Mouse (Mus musculus) forebrain, embryonic 16.5 days (tissue): ENCODE data around the gene Ift57. TPM values are rescaled to one million over a fixed set of nuclear protein-coding genes. Genes with fewer than 3 reads are reported as not detected.

Experiments used
- ATAC-seq: fragments of 200-750 bp; cut with Nextera tagmentation; 2 replicates; pipeline ENCODE4 v1.8.0; 2017; ENCODE audit warnings: mild to moderate bottlenecking, moderate library complexity
- H3K27ac ChIP-seq: fragments of 300-500 bp; sonication (generic); 2 replicates; pipeline ENCODE4 v1.5.1; 2014; ENCODE audit warnings: low read length, control low read depth
- H3K27me3 ChIP-seq: fragments of 300-500 bp; sonication (generic); replicated peaks from 2 replicates; pipeline ENCODE4 v1.6.1; 2014; ENCODE audit warnings: low read length; ENCODE audit not compliant: control insufficient read depth, insufficient read depth
- H3K36me3 ChIP-seq: fragments of 300-500 bp; sonication (generic); 2 replicates; pipeline ENCODE4 v1.6.1; 2014; ENCODE audit not compliant: control insufficient read depth, insufficient read depth
- H3K4me1 ChIP-seq: fragments of 300-500 bp; sonication (generic); replicated peaks from 2 replicates; pipeline ENCODE4 v1.6.1; 2014; ENCODE audit warnings: low read length; ENCODE audit not compliant: control insufficient read depth, insufficient read depth
- H3K4me2 ChIP-seq: fragments of 300-500 bp; sonication (generic); 2 replicates; pipeline ENCODE4 v1.6.1; 2014; ENCODE audit warnings: mild to moderate bottlenecking, low read length, control low read depth
- H3K4me3 ChIP-seq: fragments of 300-500 bp; sonication (generic); replicated peaks from 2 replicates; pipeline ENCODE4 v1.5.1; 2014; ENCODE audit warnings: mild to moderate bottlenecking, low read length, control low read depth
- H3K9ac ChIP-seq: fragments of 300-500 bp; sonication (generic); replicated peaks from 2 replicates; pipeline ENCODE4 v1.6.1; 2014; ENCODE audit warnings: low read depth, low read length, control low read depth
- H3K9me3 ChIP-seq: fragments of 300-500 bp; sonication (generic); 2 replicates; pipeline ENCODE4 v1.6.1; 2016; ENCODE audit warnings: low read length; ENCODE audit not compliant: control insufficient read depth
- WGBS: fragments of 180-500 bp; shearing (Covaris S2); extraction: QIAGEN DNeasy Blood & Tissue Kit; methylation state at CpG from one replicate; pipeline ENCODE4 v1.1.7; 2014; 5-methylcytosine and 5-hydroxymethylcytosine counted together
- polyA plus RNA-seq: library from polyadenylated mRNA; unstranded; fragments of >200 nt; fragmentation: Nextera tagmentation; extraction: Ambion mirVana; gene quantifications from 2 replicates; pipeline ENCODE4 v1.2.1, GENCODE M21; 2015

The Ift57 gene
- polyA plus RNA-seq, result 44.2 and 45.1 TPM in 2 replicates

DNA sequence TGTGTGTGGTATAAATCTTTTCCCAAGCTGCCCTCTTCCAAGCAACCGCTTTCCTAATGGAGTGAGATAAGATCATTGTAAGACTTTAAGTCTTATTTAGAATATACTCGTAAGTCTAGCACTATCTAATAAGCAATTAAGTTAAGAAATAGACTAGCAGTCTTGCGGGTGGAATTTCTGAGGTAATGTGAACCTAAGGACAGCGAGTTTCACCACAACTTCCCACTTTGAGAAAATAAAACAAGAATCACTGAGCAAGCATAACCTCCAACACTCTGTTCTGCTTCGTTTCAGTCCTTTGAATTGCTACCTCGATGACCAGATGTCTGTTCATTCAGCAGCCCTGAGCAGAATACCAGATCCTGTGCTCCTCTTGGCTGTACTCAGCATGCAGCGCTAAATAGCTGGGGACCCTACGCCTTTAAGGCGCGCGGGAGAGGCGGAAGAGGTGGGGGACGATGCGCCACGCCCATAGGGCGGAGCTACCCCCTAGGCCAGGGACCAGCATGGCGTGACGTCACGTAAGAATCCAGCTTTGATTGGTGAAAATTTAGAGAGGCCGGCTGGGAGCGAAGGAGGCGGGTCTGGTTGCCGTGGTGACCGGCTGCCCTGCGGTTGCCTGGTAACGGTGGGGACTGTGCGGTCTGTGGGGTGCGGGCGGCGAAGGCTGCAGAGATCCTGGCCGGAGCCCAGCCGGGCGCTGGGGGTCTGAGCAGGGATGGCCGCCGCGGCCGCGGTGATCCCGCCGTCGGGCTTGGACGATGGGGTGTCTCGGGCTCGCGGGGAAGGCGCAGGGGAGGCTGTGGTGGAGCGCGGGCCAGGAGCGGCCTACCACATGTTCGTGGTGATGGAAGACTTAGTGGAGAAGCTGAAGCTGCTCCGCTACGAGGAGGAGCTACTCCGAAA, at the start of gene Ift57:
Gene Ift57, plus strand, starts transcription at position 614 of the 906 bp plus-strand sequence.
- peak within 1 kb of the TSS; percentile 82 for H3K9ac ChIP-seq
- no peaks in the 10 kb centered on the region for H3K36me3 ChIP-seq
- H3K9me3 ChIP-seq, result no peaks in the 10 kb centered on the region
- H3K4me1 ChIP-seq, result peaks cover 12% of the 10 kb centered on the region
- peak within 1 kb of the TSS; percentile 76 for H3K27ac ChIP-seq
- peak; percentile 99 for ATAC-seq
- 2% methylated on average over 47 of the region's 53 CpGs for WGBS
- peak within 1 kb of the TSS; percentile 74 for H3K4me2 ChIP-seq
- H3K4me3 ChIP-seq, result peak within 1 kb of the TSS; percentile 94
- H3K27me3 ChIP-seq, result no peaks in the 10 kb centered on the region

DNA sequence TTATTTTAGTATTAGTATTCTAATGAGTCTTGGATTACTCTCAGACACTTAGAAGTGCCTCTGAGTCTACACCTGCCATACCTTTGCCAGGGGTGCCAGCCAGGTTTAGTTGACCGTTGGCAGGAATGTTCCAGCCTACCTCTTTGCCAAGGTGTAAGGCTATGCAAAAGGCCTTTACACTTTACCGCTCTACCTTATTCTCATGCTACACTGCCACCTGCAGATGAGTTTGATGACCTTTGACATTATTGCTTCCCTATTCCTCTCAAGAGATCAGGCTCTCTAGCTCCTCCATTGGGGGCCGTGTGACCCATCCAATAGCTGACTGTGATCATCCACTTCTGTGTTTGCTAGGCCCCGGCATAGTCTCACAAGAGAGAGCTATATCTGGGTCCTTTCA, 41.9 kb upstream of the Ift57 start:
- Histone ChIP-seq H3K27ac (no peak overlapping the region), H3K9me3 (no peaks in the 10 kb centered on the region), H3K4me3 (no peak overlapping the region), H3K36me3 (no peaks in the 10 kb centered on the region), H3K27me3 (no peaks in the 10 kb centered on the region), H3K4me1 (no peaks in the 10 kb centered on the region), H3K9ac (no peak overlapping the region), H3K4me2 (no peak overlapping the region)
- 93% methylated on average over 4 of the region's 4 CpGs for WGBS
- no peak for ATAC-seq

DNA sequence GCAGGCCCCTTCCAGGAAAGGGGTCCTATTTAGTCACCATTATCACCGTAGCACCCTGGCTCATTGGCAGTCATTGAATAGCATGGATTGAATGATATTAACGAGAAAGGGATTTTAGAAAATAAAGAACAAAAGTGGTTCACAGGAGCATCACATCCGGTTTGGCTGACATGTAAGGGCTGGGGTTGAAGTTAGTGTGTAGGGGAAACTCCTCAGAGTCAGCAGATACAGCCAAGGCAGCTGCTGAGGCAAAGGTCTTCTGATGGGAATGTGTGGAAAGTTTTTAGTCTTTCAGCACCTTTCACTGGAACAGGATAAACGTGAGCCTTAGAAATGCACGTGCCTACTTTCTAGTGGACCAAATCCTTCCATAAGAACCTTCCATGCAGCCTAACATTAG, 41.0 kb upstream of the Ift57 start:
- H3K4me3 ChIP-seq, result no peak overlapping the region
- no peak overlapping the region for H3K4me2 ChIP-seq
- 43% methylated on average over 5 of the region's 5 CpGs for WGBS
- ATAC-seq, result no peak
- H3K27ac ChIP-seq, result no peak overlapping the region
- H3K9ac ChIP-seq, result no peak overlapping the region
- H3K27me3 ChIP-seq, result no peaks in the 10 kb centered on the region
- no peaks in the 10 kb centered on the region for H3K9me3 ChIP-seq
- no peaks in the 10 kb centered on the region for H3K4me1 ChIP-seq
- H3K36me3 ChIP-seq, result no peaks in the 10 kb centered on the region

DNA sequence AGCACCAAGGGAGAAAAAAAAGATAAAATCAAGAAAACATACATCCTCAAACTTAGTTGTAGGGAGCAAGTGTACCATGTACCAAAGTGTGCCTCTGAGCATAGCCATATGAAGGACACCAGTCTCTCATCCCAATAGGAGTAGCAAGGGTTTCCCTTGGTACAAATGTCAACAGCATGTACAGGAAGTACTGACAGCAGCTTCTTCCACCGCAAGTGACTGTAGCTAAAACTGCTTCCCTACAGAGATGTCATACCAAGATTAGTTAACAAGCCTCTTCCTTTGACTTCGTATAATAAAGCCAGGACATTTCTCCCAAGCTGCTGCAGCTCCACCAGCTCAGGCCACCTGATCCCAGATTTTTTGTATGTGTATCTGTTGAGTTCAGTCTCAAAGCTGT, 39.9 kb upstream of the Ift57 start:
- H3K9ac ChIP-seq, result no peak overlapping the region
- H3K4me2 ChIP-seq, result no peak overlapping the region
- 91% methylated on average over 2 of the region's 2 CpGs for WGBS
- H3K4me1 ChIP-seq, result no peaks in the 10 kb centered on the region
- no peaks in the 10 kb centered on the region for H3K36me3 ChIP-seq
- H3K9me3 ChIP-seq, result no peaks in the 10 kb centered on the region
- ATAC-seq, result no peak
- no peak overlapping the region for H3K4me3 ChIP-seq
- H3K27me3 ChIP-seq, result no peaks in the 10 kb centered on the region
- no peak overlapping the region for H3K27ac ChIP-seq

DNA sequence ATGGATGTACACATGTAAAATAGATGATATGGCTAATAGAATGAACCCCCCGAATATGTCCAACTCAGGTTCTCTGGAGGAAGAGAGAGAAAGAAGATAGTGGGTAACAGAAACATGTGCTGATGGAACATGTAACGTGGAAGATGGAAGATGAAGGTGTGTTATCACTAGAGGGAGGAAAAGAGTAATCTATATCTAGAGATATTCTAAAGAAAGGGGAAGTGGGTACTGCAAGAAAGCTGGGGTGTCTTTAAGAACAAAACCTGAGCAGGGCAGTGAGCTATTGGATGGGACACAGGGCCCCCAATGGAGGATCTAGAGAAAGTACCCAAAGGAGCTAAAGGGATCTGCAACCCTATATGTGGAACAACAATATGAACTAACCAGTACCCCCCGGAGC, 38.9 kb upstream of the Ift57 start:
- ATAC-seq, result no peak
- H3K27ac ChIP-seq, result no peak overlapping the region
- no peak overlapping the region for H3K4me3 ChIP-seq
- no peaks in the 10 kb centered on the region for H3K36me3 ChIP-seq
- H3K4me2 ChIP-seq, result no peak overlapping the region
- no peaks in the 10 kb centered on the region for H3K9me3 ChIP-seq
- no peaks in the 10 kb centered on the region for H3K4me1 ChIP-seq
- no peak overlapping the region for H3K9ac ChIP-seq
- WGBS, result 92% methylated on average over 3 of the region's 3 CpGs
- H3K27me3 ChIP-seq, result no peaks in the 10 kb centered on the region

DNA sequence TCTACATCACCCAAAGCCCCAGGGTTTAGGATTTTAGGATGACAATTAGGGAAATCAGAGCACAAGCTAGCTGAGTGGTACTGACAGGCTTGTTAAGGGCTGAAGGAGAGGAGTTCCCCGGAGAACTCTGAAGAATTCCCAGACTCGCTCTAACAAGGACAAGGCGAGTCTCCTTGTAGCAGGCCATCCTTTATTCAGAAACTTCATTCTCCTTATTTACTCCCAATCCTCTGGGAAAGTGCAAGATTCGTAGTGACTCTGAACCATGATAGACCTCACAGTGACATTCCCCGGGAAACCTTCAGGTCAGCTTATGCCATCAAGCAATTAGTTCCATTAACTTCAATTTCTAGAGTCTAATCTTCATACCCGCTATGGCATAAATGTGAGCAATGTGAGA, 36.8 kb upstream of the Ift57 start:
- Histone ChIP-seq H3K4me2 (no peak overlapping the region), H3K27me3 (no peaks in the 10 kb centered on the region), H3K36me3 (no peaks in the 10 kb centered on the region), H3K9ac (no peak overlapping the region), H3K9me3 (no peaks in the 10 kb centered on the region), H3K4me1 (no peaks in the 10 kb centered on the region), H3K4me3 (no peak overlapping the region), H3K27ac (no peak overlapping the region)
- ATAC-seq, result no peak
- 90% methylated on average over 6 of the region's 6 CpGs for WGBS

DNA sequence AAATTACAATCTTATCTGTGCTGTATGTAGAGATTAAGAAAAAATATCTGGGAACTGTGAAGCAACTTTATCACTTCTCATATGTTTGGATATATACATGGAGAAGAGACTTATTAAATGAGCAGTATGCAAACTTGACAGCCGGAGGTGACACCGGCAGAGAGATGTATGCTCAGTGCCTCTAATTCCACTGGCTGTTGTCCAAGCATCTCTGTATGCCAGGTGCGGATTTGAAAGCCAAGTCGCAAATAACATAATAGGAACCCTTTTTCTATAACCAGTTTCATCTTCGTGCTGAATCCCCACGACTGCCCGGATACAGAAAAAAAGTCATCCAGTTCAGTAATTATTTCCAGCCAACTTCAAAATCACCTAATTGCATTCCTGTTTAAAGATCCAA, 34.4 kb upstream of the Ift57 start:
- no peak overlapping the region for H3K4me2 ChIP-seq
- no peak for ATAC-seq
- no peak overlapping the region for H3K9ac ChIP-seq
- no peaks in the 10 kb centered on the region for H3K36me3 ChIP-seq
- WGBS, result 51% methylated on average over 7 of the region's 7 CpGs
- no peaks in the 10 kb centered on the region for H3K9me3 ChIP-seq
- H3K4me3 ChIP-seq, result no peak overlapping the region
- no peaks in the 10 kb centered on the region for H3K27me3 ChIP-seq
- H3K4me1 ChIP-seq, result no peaks in the 10 kb centered on the region
- no peak overlapping the region for H3K27ac ChIP-seq

DNA sequence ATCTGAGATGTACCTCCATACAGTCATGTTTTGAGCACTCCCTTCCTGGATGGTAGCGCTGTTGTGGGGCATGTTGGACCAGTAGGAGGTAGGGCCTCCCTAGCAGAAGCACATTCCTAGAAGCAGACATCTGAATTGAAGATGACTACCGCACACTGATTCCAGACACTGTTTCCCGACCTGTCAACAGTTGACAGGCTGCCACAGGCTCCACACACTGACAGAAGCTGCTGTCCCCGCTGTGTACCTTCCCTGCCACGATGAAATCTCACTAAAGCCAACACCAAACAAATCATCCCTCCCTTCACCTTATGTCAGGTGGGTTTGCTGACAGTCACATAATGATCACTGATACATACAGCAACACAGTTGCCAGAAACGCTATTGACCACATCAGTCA, 19.4 kb upstream of the Ift57 start:
- H3K36me3 ChIP-seq, result no peaks in the 10 kb centered on the region
- H3K4me2 ChIP-seq, result no peak overlapping the region
- no peaks in the 10 kb centered on the region for H3K9me3 ChIP-seq
- WGBS, result 79% methylated on average over 6 of the region's 6 CpGs
- H3K4me3 ChIP-seq, result no peak overlapping the region
- H3K9ac ChIP-seq, result no peak overlapping the region
- no peak for ATAC-seq
- no peaks in the 10 kb centered on the region for H3K27me3 ChIP-seq
- no peak overlapping the region for H3K27ac ChIP-seq
- H3K4me1 ChIP-seq, result no peaks in the 10 kb centered on the region

DNA sequence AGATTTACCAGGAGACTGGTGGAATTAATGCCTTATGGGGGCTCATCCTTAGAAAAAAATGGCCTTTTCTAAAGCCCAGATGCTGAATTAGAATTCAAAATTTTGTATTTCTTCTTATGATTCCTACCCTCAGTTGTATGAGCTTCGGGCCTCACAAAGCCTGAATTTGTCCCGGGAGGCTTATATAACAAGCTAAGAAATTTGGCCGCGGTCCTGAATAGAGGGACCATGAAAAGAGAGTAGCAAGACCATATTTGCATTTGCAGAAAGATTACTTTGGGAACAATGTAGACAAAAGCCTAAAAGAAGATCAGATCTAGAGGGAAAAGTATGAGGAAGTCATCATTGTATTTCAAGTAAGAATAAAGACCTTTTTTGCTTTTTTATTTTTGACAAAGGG, 14.1 kb upstream of the Ift57 start:
- Histone ChIP-seq H3K4me1 (0 out of 2 replicates have a peak, but pooled peaks cover 2% of the 10 kb centered on the region), H3K9ac (no peak overlapping the region), H3K36me3 (no peaks in the 10 kb centered on the region), H3K4me2 (no peak overlapping the region), H3K4me3 (no peak overlapping the region), H3K27ac (no peak overlapping the region), H3K27me3 (no peaks in the 10 kb centered on the region), H3K9me3 (no peaks in the 10 kb centered on the region)
- whole genome bisulfite sequencing, result 11% methylated on average over 4 of the region's 4 CpGs
- no peak for ATAC-seq
